Mouse (Mus musculus): ENCODE measurements around the gene Fam83f.

The Fam83f gene

DNA sequence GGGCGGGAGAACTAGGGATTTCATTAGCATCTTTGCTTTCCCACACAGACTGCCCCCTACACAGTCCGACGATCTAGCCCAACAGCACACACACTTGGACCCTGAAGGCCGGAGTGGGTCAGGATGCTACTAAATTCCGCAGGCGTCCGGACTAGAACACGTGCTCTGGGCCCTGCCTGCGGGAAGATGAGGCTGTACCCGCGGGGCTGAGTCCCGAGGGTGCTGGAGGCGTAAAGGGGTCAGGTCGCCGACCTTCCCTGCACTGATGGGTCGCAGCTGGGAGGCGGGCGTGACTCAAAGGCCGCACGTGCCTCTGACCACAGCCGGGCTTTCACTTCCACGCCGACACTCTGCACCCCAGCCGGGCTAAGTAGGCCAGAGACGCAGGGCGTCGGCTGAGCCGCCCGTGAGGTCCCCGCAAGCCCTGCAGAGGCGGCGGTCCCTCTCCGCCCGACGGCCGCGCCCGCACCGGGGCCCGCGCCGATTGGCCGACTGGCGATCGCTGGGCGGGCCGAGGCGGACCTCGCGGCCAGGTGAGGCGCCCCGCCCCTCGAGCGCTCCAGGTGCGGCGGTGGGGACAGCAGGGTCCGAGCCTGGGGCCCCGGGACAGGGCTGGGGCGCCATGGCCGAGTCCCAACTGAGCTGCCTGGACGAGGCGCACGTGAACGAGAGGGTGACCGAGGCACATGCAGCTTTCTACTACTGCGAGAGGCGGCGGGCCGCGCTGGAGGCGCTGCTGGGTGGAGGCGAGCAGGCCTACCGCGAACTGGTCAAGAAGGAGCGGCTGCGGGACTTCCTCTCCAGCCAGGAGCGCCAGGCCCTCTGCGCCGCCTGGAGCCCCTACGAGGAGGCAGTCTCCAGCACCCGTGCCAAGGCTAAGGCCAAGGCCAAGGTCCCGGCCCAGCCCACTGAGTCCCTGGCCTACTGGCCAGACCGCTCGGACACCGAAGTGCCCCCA, at the start of gene Fam83f:
Gene Fam83f (plus strand): TSS at position 553 of the 958 bp plus-strand sequence.
- in situ Hi-C loops (cut with MboI), result no loop called here

DNA sequence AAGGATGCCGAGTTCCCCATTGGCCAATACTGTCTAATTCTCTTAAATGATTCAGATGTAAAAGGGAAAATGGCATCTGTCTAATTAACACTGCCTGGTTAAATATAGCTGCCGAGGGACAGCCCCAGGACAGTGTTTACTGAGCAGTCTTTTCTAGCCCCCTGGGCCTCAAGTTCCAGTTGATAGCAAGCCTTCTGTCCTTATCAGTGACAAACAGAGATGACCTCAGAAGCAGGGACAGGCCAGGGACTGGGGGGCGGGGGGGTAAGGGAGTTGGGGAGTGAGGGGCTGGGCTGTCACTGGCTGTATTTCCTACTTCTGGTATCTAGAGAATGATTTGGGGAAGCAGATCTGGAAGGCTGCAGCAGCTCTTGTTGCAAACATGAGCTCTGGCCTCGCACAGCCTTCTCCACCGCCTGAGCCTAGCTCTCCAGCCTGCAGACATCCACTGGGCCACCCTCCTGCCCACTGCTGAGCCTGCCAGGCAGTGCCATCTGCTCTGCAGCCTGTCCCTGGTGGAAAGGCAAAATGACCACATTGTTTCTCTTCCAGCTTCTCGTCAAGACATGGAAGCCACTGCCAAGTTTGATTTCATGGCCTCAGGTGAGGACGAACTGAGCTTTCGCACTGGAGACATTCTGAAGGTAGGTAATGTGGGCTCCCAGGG, 48.3 kb upstream of the Fam83f start:
- in situ Hi-C loops (cut with MboI), result no loop called here

DNA sequence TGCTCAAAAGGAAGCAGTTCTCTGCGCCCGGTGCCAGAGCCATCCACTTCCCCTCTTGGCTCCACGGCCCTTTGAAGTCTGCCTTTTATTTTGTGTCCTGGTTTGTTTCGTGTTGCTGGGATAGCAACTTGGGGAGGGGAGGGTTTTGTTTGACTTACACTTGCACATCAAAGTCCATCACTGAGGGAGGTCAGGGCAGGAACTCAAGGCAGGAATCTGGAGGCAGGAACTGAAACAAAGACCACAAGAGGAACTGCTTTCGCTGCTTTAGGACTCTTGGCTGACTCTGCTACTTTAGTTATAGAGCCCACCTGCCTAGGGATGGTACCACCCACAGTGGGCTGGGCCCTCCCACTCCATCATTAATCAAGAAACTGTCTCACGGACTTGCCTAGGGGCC, 45.2 kb upstream of the Fam83f start:
- in situ Hi-C loops (cut with MboI), result no loop called here

DNA sequence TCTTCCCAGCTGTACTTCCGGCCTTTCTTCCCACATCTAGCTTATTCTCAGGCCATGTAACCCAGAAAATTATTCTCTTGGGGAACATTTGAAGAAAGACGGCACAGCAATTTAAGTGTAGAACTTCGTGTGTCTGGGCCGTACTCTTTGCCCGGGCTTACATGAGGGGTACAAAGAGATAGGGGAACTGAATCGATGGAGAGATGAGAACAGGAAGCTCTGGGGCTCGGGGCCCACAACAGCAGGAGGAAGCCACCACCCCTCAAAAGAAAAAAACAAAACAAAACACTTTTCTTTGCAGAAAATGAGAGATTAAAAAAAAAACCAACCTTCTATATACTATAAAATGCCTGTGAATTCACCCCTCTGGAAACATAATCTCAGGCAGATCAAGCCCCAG, 41.5 kb upstream of the Fam83f start:
- in situ Hi-C loops (cut with MboI), result loop anchor here (5.0 kb wide), 1 partner anchor 67 kb away; no protein-coding TSS in a partner anchor

DNA sequence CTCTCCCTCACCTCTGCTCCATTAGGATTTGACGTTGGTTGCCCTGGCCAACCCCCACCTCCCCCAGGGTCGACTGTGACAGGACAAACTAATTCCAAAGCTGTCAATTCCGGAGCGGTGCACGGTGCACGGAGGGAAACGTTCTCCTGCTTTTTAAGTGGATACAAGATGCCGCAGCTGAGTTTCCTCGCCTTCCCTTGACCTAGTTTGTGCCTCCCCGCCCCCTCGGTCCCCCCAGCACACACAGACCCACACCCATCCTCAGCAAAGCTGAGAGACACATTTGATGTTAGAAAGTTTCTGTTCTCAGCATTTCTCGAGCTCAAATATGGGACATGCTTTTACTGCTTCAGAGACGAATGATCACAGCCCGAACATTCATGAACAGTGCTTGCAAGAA, 40.9 kb upstream of the Fam83f start:
- in situ Hi-C loops (cut with MboI), result loop anchor here (5.0 kb wide), 1 partner anchor 67 kb away; no protein-coding TSS in a partner anchor

DNA sequence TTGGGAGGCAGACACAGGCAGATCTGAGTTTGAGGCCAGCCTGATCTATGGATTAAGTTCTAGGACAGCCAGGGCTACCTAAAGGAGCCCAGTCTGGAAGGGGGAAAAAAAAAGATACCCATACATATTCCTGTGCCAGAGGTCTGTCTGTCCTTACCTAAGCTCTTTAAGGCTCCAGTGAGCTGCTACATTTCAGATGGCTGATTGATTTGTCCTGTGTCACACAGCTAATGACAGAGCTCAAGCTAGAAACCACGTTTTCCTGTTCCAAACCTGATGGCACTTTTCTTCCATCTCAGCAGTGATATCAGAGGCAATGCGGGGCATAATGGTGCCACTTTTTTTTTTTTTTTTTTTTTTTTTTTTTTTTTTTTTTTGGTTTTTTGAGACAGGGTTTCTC, 40.3 kb upstream of the Fam83f start:
- in situ Hi-C loops (cut with MboI), result loop anchor here (5.0 kb wide), 1 partner anchor 66 kb away; no protein-coding TSS in a partner anchor

DNA sequence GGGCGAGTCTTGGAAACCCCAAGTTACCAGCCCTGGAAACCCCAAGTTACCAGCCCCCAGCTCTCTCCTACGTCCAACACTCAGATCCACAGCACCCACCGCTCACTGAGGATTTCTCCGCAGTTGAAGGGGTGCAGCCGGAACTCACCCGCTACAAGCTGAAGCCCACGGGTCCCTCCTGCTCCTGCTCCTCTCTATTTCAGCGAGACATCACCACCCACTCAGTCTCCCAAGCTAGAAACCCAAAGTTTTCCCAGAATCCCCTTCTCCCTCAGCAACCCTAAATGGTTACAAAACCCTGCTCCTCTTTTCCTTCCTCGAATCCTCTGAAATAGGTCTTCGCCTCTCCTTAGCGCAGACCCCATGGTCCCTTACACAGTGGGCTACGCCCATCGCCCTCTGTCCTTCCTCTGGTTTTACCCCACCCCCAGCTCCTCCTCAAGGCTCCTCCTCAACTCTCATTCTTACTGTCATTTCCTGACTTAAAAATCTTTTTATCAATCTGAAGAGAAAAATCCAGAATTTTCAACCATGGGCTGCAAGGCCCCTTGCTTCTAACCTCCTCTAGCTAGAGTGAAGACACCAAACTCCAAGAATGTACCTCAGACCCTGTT, 39.3 kb upstream of the Fam83f start:
- in situ Hi-C loops (cut with MboI), result loop anchor here (5.0 kb wide), 1 partner anchor 65 kb away; no protein-coding TSS in a partner anchor

DNA sequence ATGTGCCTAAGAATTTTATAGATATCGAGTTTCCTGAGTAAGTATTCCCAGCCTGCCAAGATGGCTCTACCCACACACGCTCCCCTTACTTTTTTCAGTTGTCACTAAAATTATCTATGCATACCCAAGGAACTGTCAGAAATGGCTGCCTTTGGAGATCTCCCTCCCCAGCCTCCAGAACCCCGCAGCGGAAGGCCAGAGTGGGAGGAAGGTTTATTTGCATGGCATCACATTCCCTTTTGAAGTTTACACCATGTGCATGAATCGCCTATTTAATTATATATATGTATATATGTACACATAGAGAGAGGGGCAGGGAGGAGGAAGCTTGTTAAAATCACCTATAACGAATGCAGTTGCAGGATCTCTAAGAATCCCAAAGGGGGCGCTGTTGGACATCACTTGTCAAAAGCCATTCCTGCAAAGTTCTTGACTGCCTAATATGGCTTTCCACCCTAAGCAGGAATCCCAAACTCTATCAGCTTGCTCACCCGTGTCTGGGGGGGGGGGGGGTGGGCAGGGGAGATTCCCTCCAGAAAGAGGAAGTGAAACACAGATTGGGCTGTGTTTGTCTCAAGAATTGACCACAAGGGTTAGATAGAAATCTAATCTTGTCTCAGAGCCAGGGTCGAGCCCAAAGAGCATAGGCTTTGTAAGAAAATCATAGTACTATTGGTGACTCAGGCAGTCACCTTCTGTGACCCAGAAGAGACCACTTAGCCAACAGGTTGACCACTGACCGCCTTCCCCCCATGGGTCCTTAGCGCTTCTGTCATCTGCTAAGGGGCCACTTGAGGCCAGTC, 37.1 kb upstream of the Fam83f start:
- in situ Hi-C loops (cut with MboI), result loop anchor here (5.0 kb wide), 1 partner anchor 63 kb away; no protein-coding TSS in a partner anchor

DNA sequence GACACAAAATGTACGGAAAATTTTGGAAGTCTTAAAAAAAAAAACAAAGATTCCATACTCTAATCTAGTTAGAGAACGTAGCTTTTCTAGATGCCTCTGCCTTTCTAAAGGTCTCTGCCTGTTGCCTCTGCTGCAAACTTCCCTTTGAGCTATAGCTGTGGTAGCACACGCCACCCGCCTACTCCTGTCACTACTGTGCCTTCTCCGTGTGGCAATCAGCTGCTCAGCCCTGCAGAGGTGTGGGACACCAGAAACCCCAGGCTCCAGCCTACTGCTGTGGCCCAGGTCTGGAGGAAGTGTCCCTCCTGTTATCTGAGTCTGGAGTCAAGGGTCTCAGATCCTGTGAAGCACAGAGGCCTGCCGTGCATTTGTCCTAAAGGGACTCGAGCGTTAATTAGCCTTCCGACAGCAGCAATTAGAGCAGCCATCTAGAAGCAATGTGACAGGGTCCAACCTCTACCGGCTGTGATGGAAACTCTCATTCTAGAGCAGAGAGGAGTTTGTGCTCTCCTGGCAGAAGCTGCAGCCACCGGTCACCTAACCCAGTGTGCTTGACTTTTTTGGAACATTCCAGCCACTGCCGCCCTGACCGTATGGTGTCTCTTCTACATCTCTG, 34.8 kb upstream of the Fam83f start:
- in situ Hi-C loops (cut with MboI), result no loop called here

DNA sequence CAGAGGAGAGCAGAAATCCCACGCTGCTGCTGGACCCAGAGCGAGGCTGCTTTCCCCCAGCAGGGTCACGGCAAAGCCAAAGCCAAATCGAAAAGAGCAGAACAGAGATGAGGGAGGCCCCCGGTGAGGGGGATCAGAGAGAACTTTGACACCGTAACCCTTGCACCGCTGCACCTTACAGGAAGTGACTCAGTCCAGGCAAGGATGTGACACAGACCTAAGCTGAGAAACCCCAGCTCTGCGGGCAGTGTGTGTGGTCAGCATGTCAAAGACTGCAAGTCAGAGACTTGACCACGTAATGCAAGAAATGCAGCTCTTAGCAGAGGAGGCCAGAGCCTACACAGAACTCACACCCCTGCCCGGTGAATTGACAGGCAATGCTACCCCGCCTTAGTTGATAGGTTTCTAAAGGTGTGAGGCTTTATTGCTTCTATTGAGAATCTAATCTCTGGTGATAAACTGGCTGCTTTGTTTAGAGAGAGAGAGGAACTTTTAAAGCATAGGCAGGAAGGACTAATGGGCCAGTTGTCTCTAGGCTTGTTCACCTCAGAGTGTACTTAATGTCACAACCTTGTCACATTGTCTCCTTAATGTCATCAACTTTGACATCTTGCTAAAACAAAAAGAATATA, 32.5 kb upstream of the Fam83f start:
- in situ Hi-C loops (cut with MboI), result no loop called here

DNA sequence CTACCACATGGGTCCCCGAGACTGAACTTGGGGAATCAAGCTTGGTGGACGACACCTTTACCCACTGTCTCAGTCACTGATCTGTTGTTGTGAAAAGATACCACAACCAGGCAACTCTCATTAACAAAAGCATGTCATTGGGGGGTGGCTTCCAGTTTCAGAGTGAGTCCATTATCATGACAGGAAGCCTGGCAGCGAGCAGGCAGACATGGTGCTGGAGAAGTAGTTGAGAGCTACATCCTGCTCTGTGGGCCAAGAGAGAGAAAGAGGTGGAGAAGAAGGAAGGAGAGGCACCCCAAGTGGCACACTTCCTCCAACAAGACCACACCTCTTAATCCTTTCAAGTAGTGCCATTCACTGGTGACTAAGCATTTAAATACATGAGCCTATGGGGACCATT, 31.8 kb upstream of the Fam83f start:
- in situ Hi-C loops (cut with MboI), result no loop called here

DNA sequence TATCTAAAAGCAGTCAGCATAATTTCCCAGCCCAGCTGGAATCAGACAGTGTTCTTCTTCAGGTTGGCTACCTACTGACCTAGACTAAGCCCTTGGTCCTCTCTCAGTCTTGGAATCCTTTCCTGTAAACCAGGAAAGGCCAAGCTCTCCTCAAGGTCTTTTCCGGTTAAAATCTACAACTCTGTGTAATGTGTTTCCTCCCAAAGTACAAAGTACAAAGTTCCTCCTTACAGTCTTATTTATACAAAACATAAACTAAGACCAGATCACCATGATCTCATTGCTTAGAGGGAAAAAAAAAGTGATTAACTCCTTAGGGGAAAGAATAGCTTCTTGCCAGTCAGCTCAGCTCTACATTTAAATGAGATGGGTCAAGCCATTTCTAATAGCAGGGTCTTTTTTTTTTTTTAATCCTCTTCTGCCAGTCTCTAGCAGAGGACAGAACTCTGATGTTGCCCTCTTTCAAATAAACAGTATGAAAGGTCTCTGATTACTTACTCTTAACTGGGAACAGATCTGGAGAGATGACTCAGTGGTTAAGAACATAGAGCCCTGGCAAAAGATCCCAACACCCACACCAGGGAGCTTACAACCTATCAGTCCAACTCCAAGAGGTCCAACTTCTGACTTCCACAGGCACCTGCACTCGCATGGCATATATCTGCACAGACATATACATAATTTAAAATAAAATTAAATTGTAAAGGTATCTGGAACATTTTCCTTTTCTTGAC, 29.8 kb upstream of the Fam83f start:
- in situ Hi-C loops (cut with MboI), result no loop called here

DNA sequence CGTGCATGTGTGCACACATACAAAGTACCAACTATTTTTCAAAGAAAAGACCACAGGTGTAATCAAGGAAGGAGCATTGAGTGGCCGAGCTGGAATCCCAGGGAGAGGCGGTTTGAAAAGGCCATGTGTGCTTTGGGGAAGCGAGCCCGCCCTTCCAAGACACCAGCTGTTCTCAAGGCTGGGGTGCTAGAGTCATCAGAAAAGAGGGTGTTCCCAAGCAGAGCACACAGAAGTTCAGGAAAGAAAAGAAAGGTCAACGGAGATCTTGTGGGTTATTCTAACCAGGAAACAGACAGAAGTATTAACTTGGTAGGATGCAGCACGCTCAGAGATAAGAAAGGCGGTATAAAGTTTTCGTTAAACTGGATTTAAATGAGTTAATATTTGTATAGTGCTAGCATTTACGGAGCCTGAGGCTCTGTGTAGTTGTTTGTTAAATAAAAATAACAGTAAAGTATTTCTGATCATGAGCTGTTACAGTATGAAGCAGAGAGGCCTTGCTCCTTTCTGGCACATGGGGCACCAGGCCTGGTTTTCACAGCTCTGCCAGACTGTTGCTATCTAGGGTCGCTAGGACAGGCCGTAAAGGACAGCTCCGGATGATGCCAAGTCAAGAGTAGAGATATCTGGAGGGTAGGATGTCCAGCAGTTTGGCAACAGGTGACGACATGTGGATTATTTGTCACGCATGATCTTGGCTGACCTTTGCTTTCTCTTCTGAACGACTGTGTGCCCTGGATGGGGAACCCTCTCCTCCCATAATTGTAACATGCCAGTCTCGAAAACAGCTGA, 26.4 kb upstream of the Fam83f start:
- in situ Hi-C loops (cut with MboI), result no loop called here

DNA sequence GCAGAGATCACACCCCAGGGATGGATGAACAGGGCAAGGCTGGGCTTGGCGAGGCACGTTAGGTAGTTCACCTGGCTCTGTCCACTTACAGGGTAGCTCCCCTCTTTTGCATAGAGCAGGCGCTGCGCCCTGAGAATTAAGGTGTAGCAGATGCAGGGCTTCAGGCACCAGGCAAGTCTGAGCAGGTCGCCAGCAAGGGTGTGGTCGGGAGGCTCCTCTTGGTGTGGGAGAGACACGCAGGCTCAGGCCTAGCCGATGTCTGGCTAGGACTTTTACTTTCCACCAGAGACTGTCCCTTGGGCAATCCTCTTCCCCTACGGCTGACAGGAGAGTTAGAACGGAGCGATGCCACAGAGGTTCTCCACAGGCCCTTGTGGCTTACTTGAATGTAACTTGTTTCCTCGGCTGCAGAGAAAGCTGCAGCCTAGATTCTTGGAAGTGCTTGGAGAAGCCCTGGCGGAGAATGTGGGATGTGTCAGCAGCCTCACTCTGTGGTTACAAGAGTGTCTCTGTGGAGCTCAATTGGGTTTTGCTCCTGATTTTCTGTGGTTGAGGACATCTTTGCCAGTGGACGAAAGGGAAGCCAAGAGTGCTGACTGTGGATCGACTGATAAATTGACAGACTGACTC, 22.6 kb upstream of the Fam83f start:
- in situ Hi-C loops (cut with MboI), result no loop called here

DNA sequence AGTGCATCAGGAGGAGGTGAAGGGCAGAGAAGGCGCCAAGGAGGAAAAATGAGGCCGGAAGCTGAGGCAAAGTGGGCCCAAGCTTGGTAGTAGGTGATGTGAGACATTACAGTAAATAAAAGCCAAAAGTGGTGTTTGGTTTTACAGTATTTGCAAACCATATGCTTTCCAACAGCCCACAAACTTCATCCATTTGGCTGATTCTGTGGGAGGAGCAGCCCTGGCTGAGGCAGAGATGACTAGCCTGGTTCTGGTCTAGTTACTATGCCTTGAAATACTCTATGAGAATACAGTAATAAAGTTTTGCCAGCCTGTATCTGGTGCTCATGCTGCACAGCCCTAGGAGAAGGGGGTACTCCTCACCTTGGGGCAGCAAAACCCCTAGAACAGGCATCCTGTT, 21.2 kb upstream of the Fam83f start:
- in situ Hi-C loops (cut with MboI), result no loop called here

DNA sequence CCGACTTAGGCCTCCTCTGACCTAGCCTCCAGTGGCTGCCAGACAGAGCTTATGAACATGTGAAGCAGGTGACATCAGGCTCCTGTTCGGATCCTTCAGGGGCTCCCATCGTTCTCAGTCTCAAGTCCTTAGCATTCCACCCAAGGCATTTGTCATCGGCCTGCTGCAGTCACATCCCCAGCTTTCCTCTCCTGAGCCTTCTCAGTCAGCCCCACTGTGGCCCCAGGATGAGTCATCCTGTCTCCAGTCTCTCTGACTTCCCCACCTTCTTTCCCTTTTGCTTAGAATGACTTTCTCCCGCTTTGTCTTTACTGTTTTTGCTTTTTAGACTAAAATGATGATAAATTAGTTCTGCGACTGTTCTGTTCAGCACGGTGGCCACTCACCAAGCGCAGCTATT, 17.8 kb upstream of the Fam83f start:
- in situ Hi-C loops (cut with MboI), result no loop called here

DNA sequence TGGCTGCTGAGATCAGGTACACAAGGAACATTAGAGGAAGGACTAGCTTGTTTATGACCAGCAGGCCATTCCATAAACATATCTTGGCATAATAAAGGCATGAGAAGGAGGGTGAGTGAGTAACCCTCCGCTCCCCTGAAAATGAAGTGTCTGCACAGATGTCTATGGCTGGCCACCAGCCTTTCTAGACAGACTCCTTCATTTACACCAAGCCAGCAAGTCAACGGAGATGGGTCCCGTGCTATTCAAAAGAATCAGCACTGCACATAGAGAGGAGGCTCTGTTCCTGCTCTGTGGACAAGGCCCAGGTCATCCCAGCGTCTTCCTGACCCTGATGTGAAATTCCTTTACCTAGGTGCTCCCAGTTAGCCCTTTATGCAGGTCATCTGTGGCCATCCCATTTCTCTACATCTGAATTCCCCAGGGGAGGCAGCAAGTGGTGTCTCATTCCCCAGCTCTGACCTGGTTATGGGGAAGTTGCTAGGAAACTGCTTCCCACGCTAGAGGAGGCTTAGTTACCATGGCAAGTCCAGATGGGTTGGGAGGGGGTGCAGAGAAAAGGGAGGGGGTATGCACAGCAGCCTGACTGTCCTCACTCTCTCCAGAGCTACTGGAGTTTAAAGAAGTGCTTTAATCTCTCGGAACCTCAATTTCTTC, 12.7 kb upstream of the Fam83f start:
- in situ Hi-C loops (cut with MboI), result no loop called here

DNA sequence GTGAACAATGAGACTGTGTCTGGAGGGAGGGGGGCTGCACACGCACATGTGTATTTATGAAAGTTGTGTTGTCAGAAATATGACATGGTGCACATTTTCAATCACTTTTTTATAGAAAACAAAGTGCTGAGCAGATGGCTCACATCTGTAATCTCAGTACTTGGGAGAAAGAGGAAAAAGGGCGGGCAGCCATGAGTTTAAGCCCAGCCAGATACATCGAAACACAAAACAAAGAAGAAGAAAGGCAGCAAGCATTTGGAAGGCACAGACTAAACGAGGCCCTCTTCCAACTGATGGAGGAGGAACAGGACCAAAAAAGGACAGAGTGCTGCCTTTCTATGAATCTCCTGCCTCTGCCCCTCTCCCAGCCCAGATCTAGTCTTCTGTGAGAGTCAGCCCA, 10.7 kb upstream of the Fam83f start:
- in situ Hi-C loops (cut with MboI), result no loop called here

Measured in mature B cell (primary cell).